Mouse (Mus musculus) liver, adult 2 months (tissue): ENCODE measurements around the gene Dio1.

ENCODE experiments used
- CTCF ChIP-seq: fragments of 200-500 bp; IDR thresholded peaks from 2 replicates; pipeline ENCODE4 v1.5.1; 2011; ENCODE audit warnings: low read depth, low read length, control low read depth
- POLR2A ChIP-seq: fragments of 200-500 bp; IDR thresholded peaks from 2 replicates; pipeline ENCODE4 v1.6.1; 2011; ENCODE audit warnings: low read length, control low read depth; ENCODE audit not compliant: insufficient read depth; ENCODE audit errors: extremely low read depth

DNA sequence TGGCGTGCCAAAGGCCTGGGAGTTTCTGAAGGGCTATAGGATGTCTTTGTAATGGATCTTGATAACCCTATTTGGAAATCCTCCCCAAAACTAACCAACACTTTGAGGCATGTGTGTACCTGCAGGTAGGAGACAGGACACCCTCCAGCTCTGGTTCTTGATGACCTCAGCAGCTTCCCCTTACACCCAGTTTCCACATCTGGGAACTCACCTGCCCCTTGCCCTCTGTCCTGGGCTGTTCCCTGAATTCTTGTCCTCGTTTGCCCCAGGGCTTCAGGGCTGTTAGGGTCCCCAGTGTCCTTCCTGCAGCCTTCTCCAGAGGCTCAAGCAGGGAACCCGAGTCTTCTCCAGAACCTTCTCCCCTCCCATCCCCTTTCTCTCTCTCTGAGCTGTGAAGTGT, 3.4 kb downstream of the Dio1 start:
- TF ChIP-seq CTCF (no peak), POLR2A (no peak)
